Mouse (Mus musculus): ENCODE data around the gene Cul3. TPM values are rescaled to one million over a fixed set of nuclear protein-coding genes. Genes with fewer than 3 reads are reported as not detected.

Cul3 gene
- polyA plus RNA-seq, 1 experiment: 14.9 TPM

GRCm38 (mm10) chr1:80315533-80316045, 24.7 kb downstream of the Cul3 start:
- DNase-seq (ENCODE audit: low read depth): no peak

DNA sequence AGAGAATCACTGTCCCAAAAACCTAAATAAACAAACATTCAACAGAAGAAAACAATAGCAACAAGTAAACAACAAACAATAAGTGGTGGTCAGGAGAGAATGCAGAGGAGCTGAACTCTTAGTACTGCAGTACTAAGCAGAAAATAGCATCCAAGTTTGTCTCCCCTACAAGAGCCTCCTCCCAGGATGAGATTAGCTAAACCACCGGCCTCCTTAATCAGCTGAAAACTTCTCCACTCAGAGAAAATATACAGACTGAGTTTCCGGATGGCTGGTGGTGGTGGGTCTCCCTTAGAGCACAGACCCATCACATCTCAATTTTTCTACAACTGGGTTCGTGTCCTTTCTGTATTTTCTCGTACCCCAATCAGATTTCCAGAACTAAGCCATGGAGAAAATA, 47.0 kb downstream of the Cul3 start:
- no peak for DNase-seq (ENCODE audit: low read depth)

DNA sequence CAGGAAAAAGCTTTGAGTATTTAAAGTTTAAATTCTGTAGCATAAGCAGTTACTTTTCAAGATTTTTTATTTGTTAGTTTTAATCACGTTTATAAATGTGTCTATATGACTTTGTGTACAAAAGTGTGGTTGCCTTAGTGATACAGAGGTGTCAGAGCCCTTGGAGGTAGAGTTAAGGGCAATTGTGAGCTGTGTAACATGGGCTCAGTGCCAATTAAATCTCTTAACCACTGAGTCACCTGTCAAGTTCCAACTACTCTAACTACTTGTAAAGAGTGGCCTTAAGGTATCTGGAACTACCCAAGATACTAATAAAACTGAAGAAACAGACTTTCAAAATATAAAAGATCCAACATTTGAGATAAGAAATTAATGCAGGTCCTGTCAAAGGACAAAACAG, 61.5 kb downstream of the Cul3 start:
- DNase-seq (ENCODE audit: low read depth): no peak

DNA sequence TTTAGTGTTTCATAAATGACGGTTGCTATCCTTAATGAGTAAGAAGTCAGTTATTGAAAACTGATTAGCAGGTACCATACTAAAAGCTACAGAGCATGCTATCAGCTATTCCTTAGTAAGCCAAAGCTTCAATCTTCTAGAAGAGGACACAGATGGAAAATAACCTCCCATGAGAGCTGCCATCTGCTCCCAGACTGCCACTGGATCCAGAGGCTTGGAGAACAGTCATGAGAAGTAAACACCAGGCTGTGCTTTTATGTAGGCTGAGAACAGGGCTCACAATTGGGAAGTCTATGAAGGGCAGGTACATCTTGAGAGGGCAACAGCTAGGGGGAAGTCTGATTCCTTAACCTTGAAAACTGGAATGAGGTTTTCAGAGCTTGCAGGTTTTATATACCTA, 79.8 kb downstream of the Cul3 start:
- no peak for DNase-seq (ENCODE audit: low read depth)

DNA sequence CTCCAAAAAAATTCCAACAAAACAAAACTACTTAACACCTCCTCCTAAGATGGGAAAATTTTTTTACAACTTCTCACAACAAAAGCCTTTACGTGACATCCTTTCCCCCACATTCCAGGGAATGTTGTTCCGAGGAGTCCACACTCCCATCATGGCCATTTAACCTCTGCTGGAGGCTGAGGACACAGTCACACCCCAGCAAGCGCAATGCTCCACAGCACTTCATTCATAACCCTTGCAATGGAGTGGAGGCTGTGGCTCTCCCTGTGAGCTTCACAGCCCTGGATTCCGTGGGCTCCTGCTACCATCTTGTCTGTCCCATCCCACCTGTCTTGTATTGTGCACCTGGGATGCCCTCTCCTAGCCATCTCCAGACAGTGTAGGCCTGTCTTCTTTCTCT, 81.6 kb downstream of the Cul3 start:
- DNase-seq (ENCODE audit: low read depth): no peak

GRCm38 (mm10) chr1:80253309-80253708, 87.0 kb downstream of the Cul3 start:
- DNase-seq (ENCODE audit: low read depth): no peak

DNA sequence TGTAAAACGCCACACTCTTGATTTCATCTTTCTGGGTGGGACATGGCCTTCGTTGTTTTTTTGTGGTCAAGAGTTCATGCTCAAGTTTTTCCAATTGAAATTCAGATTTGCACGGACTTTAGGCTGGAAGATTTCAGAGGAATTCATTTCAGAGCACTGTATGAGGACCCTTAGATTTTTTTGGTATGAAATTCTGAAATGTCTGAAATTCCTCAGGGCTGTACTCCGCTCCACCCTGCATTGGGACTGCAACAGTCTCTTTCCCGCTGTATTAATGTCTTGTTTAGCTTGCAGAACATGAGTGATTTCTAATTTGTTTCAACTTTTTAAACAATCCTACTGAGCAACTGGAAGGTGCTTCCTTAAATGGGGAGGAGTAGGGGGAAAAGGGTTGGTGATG, 90.0 kb downstream of the Cul3 start:
- DNase-seq (ENCODE audit: low read depth): no peak

- DNase-seq (ENCODE audit: low read depth): no peak
Observed at GRCm38 (mm10) chr1:80247131-80247530, 93.1 kb downstream of the Cul3 start.

- DNase-seq (ENCODE audit: low read depth): peak; percentile 40
Observed at GRCm38 (mm10) chr1:80244123-80244522, 96.2 kb downstream of the Cul3 start.

DNA sequence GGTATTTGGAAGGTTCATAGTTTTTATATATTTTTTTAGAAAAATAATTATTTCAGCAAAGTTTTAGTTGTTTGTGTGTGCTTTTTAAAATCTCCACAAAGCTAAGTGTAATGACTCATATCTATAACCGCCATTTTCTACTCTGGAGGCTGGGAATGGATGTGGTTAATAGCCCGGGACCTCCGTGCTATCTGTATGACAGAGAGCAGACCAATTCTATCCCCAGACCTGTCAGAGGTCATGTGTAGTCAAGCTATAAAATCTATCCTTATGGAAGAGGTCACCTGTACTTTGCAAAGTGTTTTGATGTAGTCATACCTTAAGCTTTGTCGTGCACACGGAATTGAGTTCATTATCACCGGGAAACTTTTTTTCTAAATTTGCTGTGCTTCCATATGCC, 98.7 kb downstream of the Cul3 start:
- DNase-seq (ENCODE audit: low read depth): no peak

GRCm38 (mm10) chr1:80240017-80240660, 100.1 kb downstream of the Cul3 start:
- DNase-seq (ENCODE audit: low read depth): no peak

DNA sequence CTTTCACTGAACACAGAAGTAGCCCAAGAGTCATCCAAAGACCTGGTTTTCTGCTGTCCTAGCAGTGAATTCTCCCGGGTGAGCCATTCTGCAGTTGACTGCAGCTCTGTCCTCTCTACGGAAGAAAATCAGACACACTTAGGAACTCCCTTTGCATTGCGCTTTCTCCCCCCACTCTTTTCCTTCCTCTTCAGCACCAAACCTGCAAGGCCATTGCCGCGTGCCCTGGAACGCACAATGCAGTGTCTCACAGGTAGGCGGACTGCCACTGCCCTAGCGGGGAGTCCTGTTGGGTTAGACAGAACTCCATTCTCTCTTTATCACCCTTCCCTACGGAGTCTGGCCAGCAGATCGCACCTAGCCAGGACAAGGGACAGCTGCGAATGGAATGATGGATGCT, 100.8 kb downstream of the Cul3 start:
- DNase-seq (ENCODE audit: low read depth): no peak

DNA sequence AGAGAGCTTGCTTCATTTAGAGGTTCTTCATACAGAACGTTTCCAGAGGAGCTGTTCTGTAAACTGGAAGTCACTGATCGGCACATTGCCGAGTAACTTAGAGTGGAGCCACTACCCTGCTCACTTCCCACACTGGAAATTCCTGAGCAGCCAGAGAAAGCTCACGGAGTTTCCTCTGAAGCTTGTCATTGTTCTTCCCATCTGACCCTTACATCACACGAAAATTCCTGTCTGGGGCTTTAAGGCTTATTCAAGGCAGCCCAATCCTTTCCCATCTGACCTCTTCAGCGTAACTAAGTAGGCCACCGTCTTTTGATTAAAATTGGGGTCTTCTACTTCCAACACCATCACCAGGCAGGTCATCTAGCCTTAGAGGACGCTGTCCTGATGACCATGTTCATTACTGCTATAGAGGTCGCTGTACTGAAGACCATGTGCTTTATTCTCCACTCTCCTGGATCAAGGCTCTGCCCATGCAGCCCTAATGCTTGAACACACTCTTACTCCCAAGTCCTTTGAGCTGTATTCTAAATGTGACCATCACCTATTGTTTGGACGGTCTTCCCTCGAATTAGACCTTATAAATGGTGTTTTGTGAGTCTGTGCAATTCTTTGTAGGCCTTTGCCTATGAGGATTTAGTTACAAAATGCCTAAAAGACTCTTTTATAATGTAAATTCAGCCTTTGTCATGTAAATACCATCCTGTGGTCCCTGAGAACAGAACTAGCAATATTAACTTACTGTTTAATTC, 103.2 kb downstream of the Cul3 start:
- DNase-seq (ENCODE audit: low read depth): no peak

DNA sequence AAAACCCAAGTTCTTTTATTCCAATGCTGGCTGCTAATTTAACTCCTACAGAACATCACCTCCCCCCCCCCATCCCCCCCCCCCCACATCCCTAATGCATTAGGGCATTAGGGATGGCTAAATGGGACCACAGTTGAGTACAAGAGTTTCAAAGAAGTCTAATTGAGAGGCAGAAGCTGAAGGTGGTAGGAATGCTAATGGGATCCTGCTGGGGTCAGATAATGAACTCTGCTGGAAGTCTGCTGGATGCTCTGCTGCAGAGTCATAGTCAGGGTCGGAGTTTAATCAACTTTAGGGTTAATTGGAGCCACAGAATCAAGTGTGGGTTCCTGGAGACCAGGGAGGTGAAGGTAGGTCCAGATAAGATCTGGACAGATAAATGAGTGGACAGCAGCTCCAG, 104.2 kb downstream of the Cul3 start:
- DNase-seq (ENCODE audit: low read depth): no peak

- no peak for DNase-seq (ENCODE audit: low read depth)
Observed at GRCm38 (mm10) chr1:80230612-80231011, 109.7 kb downstream of the Cul3 start.

DNA sequence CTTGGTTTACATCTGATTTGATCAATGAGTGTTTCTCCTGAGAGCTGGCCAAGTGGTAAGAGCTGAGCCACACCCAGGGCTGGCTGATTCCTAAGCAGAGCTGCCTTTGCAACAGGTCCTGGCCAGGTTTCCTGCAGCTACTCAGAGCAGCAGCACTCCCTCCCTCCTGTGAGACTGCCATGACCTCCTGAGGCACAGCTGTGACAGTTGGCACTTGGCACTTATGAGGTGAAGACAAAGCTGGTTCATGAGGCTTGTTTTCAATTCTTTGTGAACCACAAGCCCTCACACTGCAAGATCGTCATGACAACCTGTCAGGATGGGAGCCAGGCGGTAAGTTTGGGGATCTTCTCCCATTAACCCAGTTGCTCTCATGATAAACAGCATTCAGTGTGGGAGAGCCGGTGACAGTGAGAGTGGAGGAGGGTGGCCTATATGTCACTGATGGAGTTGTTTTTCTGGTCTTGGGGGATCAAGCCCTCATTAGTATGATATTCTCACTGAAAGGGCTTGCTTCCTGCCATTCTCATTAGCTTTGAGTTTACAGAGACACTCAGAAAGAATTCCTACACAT, 115.4 kb downstream of the Cul3 start:
- no peak for DNase-seq (ENCODE audit: low read depth)

- DNase-seq (ENCODE audit: low read depth): peak; percentile 67
Observed at GRCm38 (mm10) chr1:80221151-80221550, 119.1 kb downstream of the Cul3 start.

- DNase-seq (ENCODE audit: low read depth): no peak
Observed at GRCm38 (mm10) chr1:80218268-80218667, 122.0 kb downstream of the Cul3 start, which contains the start of gene Fam124b. Gene Fam124b (minus strand): TSS chr1:80218473.

Other genes starting within 250 kb of the Cul3 start
- 0.19 and 0.31 TPM in 2 replicates for gene Fam124b, start 122.0 kb downstream of the Cul3 start, polyA plus RNA-seq (2012; rRNA removed)
- not detected in 2 replicates for gene Gm45261, start 121.0 kb upstream of the Cul3 start, polyA plus RNA-seq (2012; rRNA removed)